Mouse (Mus musculus) C2C12 (cell line): Measurements from ENCODE around the gene Rnase10. TPM values are rescaled to one million over a fixed set of nuclear protein-coding genes. Genes with fewer than 3 reads are reported as not detected.

Source experiments
- H3K27me3 ChIP-seq: one replicate; pipeline ENCODE4 v1.6.1; 2011; ENCODE audit not compliant: control insufficient read depth, insufficient read depth, insufficient read length
- H3K36me3 ChIP-seq: one replicate; pipeline ENCODE4 v1.6.1; 2011; ENCODE audit not compliant: control insufficient read depth, insufficient read depth
- H3K4me3 ChIP-seq: one replicate; pipeline ENCODE4 v1.5.1; 2011; ENCODE audit warnings: mild to moderate bottlenecking, control low read depth; ENCODE audit not compliant: poor library complexity, insufficient read depth, severe bottlenecking
- H3K79me2 ChIP-seq: one replicate; pipeline ENCODE4 v1.6.1; 2011; ENCODE audit not compliant: control insufficient read depth, insufficient read depth
- H3K79me3 ChIP-seq: one replicate; pipeline ENCODE4 v1.6.1; 2011; ENCODE audit warnings: low read depth, control low read depth
- H3ac ChIP-seq: one replicate; pipeline ENCODE3; 2011; ENCODE audit warnings: low read depth; ENCODE audit not compliant: control insufficient read depth, insufficient read length
- CEBPB ChIP-seq: IDR thresholded peaks from one replicate; pipeline ENCODE4 v1.6.1; 2011; ENCODE audit warnings: low read depth, mild to moderate bottlenecking, control low read depth, moderate library complexity
- CTCF ChIP-seq: IDR thresholded peaks from one replicate; pipeline ENCODE4 v1.5.1; 2011; ENCODE audit not compliant: control insufficient read depth, insufficient read depth, insufficient read length
- FOSL1 ChIP-seq: IDR thresholded peaks from one replicate; pipeline ENCODE4 v1.8.0; 2011; ENCODE audit warnings: mild to moderate bottlenecking, low read length; ENCODE audit not compliant: poor library complexity, insufficient read depth, severe bottlenecking
- MAX ChIP-seq: IDR thresholded peaks from one replicate; pipeline ENCODE4 v1.6.1; 2011; ENCODE audit warnings: mild to moderate bottlenecking, control low read depth
- MYOD1 ChIP-seq: IDR thresholded peaks from one replicate; pipeline ENCODE4 v1.6.1; 2011; ENCODE audit warnings: low read depth; ENCODE audit not compliant: control insufficient read depth, insufficient read length
- MYOG ChIP-seq: IDR thresholded peaks from one replicate; pipeline ENCODE4 v1.6.1; 2011; ENCODE audit not compliant: control insufficient read depth, insufficient read length; ENCODE audit errors: extremely low read depth
- USF1 ChIP-seq: IDR thresholded peaks from one replicate; pipeline ENCODE4 v1.6.1; 2011; ENCODE audit warnings: low read depth, mild to moderate bottlenecking, control low read depth, moderate library complexity
- polyA plus RNA-seq: library from polyadenylated mRNA; unstranded; fragments of >200 nt; fragmentation: generic; extraction: Trizol; gene quantifications from one replicate; pipeline ENCODE4 v1.2.1, GENCODE M21; 2012; ENCODE audit warnings: missing spikeins

Rnase10 gene
- polyA plus RNA-seq, 1 experiment: 0.19 TPM

GRCm38 (mm10) chr14:51041769-51042168 is 34.2 kb downstream of the Rnase10 start, which contains the start of gene Rnase9:
Gene Rnase9, minus strand, starts transcription at chr14:51041869.
- H3K36me3 ChIP-seq: no peaks in the 10 kb centered on the region
- TF ChIP-seq MAX (no peak), CEBPB (no peak), FOSL1 (no peak), CTCF (no peak), USF1 (no peak), MYOG (no peak), MYOD1 (no peak)
- no peaks in the 10 kb centered on the region for H3K79me3 ChIP-seq
- H3K79me2 ChIP-seq: no peaks in the 10 kb centered on the region
- H3K4me3 ChIP-seq: no peak within 1 kb of the TSS
- H3K27me3 ChIP-seq: no peaks in the 10 kb centered on the region
- H3ac ChIP-seq: no peak within 1 kb of the TSS

- no peak overlapping the region for H3K4me3 ChIP-seq
- no peaks in the 10 kb centered on the region for H3K36me3 ChIP-seq
- H3ac ChIP-seq: no peak overlapping the region
- no peaks in the 10 kb centered on the region for H3K79me3 ChIP-seq
- no peaks in the 10 kb centered on the region for H3K27me3 ChIP-seq
- TF ChIP-seq USF1: no peak
- no peaks in the 10 kb centered on the region for H3K79me2 ChIP-seq
Observed at GRCm38 (mm10) chr14:51047846-51048245, 40.3 kb downstream of the Rnase10 start.

- no peaks in the 10 kb centered on the region for H3K27me3 ChIP-seq
- H3K4me3 ChIP-seq: no peak within 1 kb of the TSS
- no peaks in the 10 kb centered on the region for H3K36me3 ChIP-seq
- no peak for TF ChIP-seq CTCF
- TF ChIP-seq MAX: no peak
- no peak for TF ChIP-seq MYOD1
- no peak for TF ChIP-seq USF1
- TF ChIP-seq MYOG: no peak
- TF ChIP-seq CEBPB: no peak
- no peak for TF ChIP-seq FOSL1
- H3ac ChIP-seq: no peak within 1 kb of the TSS
- H3K79me3 ChIP-seq: no peaks in the 10 kb centered on the region
- no peaks in the 10 kb centered on the region for H3K79me2 ChIP-seq
Observed at GRCm38 (mm10) chr14:51050063-51050462, 42.5 kb downstream of the Rnase10 start, which contains the start of gene Rnase11. Gene Rnase11, minus strand, starts transcription at chr14:51050163.

- Histone ChIP-seq H3K4me3 (no peak overlapping the region), H3K79me2 (no peaks in the 10 kb centered on the region), H3ac (no peak overlapping the region), H3K79me3 (no peaks in the 10 kb centered on the region), H3K27me3 (no peaks in the 10 kb centered on the region), H3K36me3 (no peaks in the 10 kb centered on the region)
- TF ChIP-seq CTCF: no peak
- no peak for TF ChIP-seq MYOD1
- TF ChIP-seq CEBPB: no peak
- TF ChIP-seq USF1: no peak
- no peak for TF ChIP-seq MYOG
- TF ChIP-seq MAX: no peak
- TF ChIP-seq FOSL1: no peak
Observed at GRCm38 (mm10) chr14:51051941-51052340, 44.4 kb downstream of the Rnase10 start.

GRCm38 (mm10) chr14:51053176-51053575 is 45.6 kb downstream of the Rnase10 start:
- H3K27me3 ChIP-seq: no peaks in the 10 kb centered on the region
- no peak overlapping the region for H3ac ChIP-seq
- H3K36me3 ChIP-seq: no peaks in the 10 kb centered on the region
- H3K79me3 ChIP-seq: no peaks in the 10 kb centered on the region
- H3K4me3 ChIP-seq: no peak overlapping the region
- H3K79me2 ChIP-seq: no peaks in the 10 kb centered on the region
- TF ChIP-seq MAX (no peak), USF1 (no peak), FOSL1 (no peak), MYOD1 (no peak), MYOG (no peak), CTCF (no peak), CEBPB (no peak)
